Mouse (Mus musculus) heart, embryonic 16.5 days (tissue): Measurements from ENCODE around the gene Hmga2. TPM values are rescaled to one million over a fixed set of nuclear protein-coding genes. Genes with fewer than 3 reads are reported as not detected.

ENCODE experiments used
- ATAC-seq: fragments of 200-750 bp; cut with Nextera tagmentation; replicated peaks from 2 replicates; pipeline ENCODE4 v1.8.0; 2017; ENCODE audit warnings: moderate number of reproducible peaks; ENCODE audit not compliant: insufficient read depth, low FRiP score; ENCODE audit errors: extremely low read depth
- H3K27ac ChIP-seq: fragments of 300-500 bp; sonication (generic); 2 replicates; pipeline ENCODE4 v1.5.1; 2014; ENCODE audit warnings: mild to moderate bottlenecking, low read length, control low read depth, moderate library complexity
- H3K27me3 ChIP-seq: fragments of 300-500 bp; sonication (generic); 2 replicates; pipeline ENCODE4 v1.6.1; 2014; ENCODE audit warnings: low read length, mixed read lengths; ENCODE audit not compliant: control insufficient read depth, insufficient read depth
- H3K36me3 ChIP-seq: fragments of 300-500 bp; sonication (generic); 2 replicates; pipeline ENCODE4 v1.6.1; 2014; ENCODE audit not compliant: control insufficient read depth, insufficient read depth
- H3K4me1 ChIP-seq: fragments of 300-500 bp; sonication (generic); 2 replicates; pipeline ENCODE4 v1.6.1; 2014; ENCODE audit warnings: low read length, mixed read lengths; ENCODE audit not compliant: control insufficient read depth, insufficient read depth
- H3K4me2 ChIP-seq: fragments of 300-500 bp; sonication (generic); 2 replicates; pipeline ENCODE4 v1.6.1; 2014; ENCODE audit warnings: low read depth, mild to moderate bottlenecking, control low read depth, low read length
- H3K4me3 ChIP-seq: fragments of 300-500 bp; sonication (generic); 2 replicates; pipeline ENCODE4 v1.5.1; 2014; ENCODE audit warnings: mild to moderate bottlenecking, control low read depth, low read length
- H3K9ac ChIP-seq: fragments of 300-500 bp; sonication (generic); 2 replicates; pipeline ENCODE4 v1.6.1; 2014; ENCODE audit warnings: low read length, control low read depth
- H3K9me3 ChIP-seq: fragments of 300-500 bp; sonication (generic); replicated peaks from 2 replicates; pipeline ENCODE4 v1.6.1; 2016; ENCODE audit warnings: low read length; ENCODE audit not compliant: control insufficient read depth
- WGBS: fragments of 180-500 bp; shearing (Covaris S2); extraction: QIAGEN DNeasy Blood & Tissue Kit; methylation state at CpG from one replicate; pipeline ENCODE4 v1.1.7; 2014; 5-methylcytosine and 5-hydroxymethylcytosine counted together
- polyA plus RNA-seq: library from polyadenylated mRNA; unstranded; fragments of >200 nt; fragmentation: Nextera tagmentation; extraction: Ambion mirVana; gene quantifications from 2 replicates; pipeline ENCODE4 v1.2.1, GENCODE M21; 2015

Hmga2 gene
- polyA plus RNA-seq, 1 experiment from 2014 or later, result 1.8 TPM

- Histone ChIP-seq H3K9me3 (no peaks in the 10 kb centered on the region), H3K27me3 (no peaks in the 10 kb centered on the region), H3K4me2 (no peak overlapping the region), H3K4me3 (no peak overlapping the region), H3K27ac (no peak overlapping the region; the same call in 1 of the 2 replicates), H3K4me1 (peaks cover 24% of the 10 kb centered on the region), H3K9ac (no peak overlapping the region), H3K36me3 (no peaks in the 10 kb centered on the region)
- ATAC-seq, result no peak
- WGBS, result 26% methylated on average over 9 of the region's 9 CpGs
Observed at GRCm38 (mm10) chr10:120432731-120433462, 43.4 kb downstream of the Hmga2 start.

GRCm38 (mm10) chr10:120432081-120432480, 44.2 kb downstream of the Hmga2 start:
- Histone ChIP-seq H3K27ac (no peak overlapping the region), H3K36me3 (no peaks in the 10 kb centered on the region), H3K9me3 (no peaks in the 10 kb centered on the region), H3K27me3 (no peaks in the 10 kb centered on the region), H3K4me1 (peaks cover 24% of the 10 kb centered on the region), H3K9ac (no peak overlapping the region), H3K4me3 (no peak overlapping the region), H3K4me2 (no peak overlapping the region)
- ATAC-seq, result no peak
- 85% methylated on average over 9 of the region's 9 CpGs for WGBS

GRCm38 (mm10) chr10:120431435-120431834, 44.8 kb downstream of the Hmga2 start:
- no peak overlapping the region for H3K4me2 ChIP-seq
- WGBS, result 52% methylated on average over 2 of the region's 2 CpGs
- H3K4me1 ChIP-seq, result peaks cover 24% of the 10 kb centered on the region
- no peak for ATAC-seq
- H3K9me3 ChIP-seq, result no peaks in the 10 kb centered on the region
- no peaks in the 10 kb centered on the region for H3K36me3 ChIP-seq
- no peak overlapping the region for H3K4me3 ChIP-seq
- H3K27ac ChIP-seq, result no peak overlapping the region
- no peak overlapping the region for H3K9ac ChIP-seq
- H3K27me3 ChIP-seq, result no peaks in the 10 kb centered on the region

- no peak overlapping the region for H3K9ac ChIP-seq
- no peak overlapping the region for H3K27ac ChIP-seq
- H3K4me2 ChIP-seq, result no peak overlapping the region
- H3K4me3 ChIP-seq, result no peak overlapping the region
- H3K27me3 ChIP-seq, result no peaks in the 10 kb centered on the region
- no peaks in the 10 kb centered on the region for H3K9me3 ChIP-seq
- no peaks in the 10 kb centered on the region for H3K36me3 ChIP-seq
- ATAC-seq, result no peak
- peaks cover 24% of the 10 kb centered on the region for H3K4me1 ChIP-seq
- WGBS, result 76% methylated on average over 7 of the region's 7 CpGs
Observed at GRCm38 (mm10) chr10:120430422-120430821, 45.8 kb downstream of the Hmga2 start.

GRCm38 (mm10) chr10:120429758-120430259, 46.5 kb downstream of the Hmga2 start:
- no peak for ATAC-seq
- H3K4me2 ChIP-seq, result no peak overlapping the region
- no peak overlapping the region for H3K9ac ChIP-seq
- H3K27me3 ChIP-seq, result no peaks in the 10 kb centered on the region
- 68% methylated on average over 5 of the region's 5 CpGs for WGBS
- no peak overlapping the region for H3K27ac ChIP-seq
- no peak overlapping the region for H3K4me3 ChIP-seq
- peaks cover 24% of the 10 kb centered on the region for H3K4me1 ChIP-seq
- no peaks in the 10 kb centered on the region for H3K9me3 ChIP-seq
- H3K36me3 ChIP-seq, result no peaks in the 10 kb centered on the region

- ATAC-seq, result no peak
- no peak overlapping the region for H3K9ac ChIP-seq
- H3K27me3 ChIP-seq, result no peaks in the 10 kb centered on the region
- WGBS, result 62% methylated on average over 10 of the region's 10 CpGs
- H3K4me1 ChIP-seq, result peaks cover 21% of the 10 kb centered on the region
- H3K36me3 ChIP-seq, result no peaks in the 10 kb centered on the region
- no peak overlapping the region for H3K4me3 ChIP-seq
- peak overlapping the region; percentile 39; the same call in 1 of the 2 replicates for H3K4me2 ChIP-seq
- no peaks in the 10 kb centered on the region for H3K9me3 ChIP-seq
- no peak overlapping the region for H3K27ac ChIP-seq
Observed at GRCm38 (mm10) chr10:120429199-120429551, 47.1 kb downstream of the Hmga2 start.

- no peaks in the 10 kb centered on the region for H3K9me3 ChIP-seq
- no peaks in the 10 kb centered on the region for H3K27me3 ChIP-seq
- H3K36me3 ChIP-seq, result no peaks in the 10 kb centered on the region
- peak overlapping the region; percentile 55 for H3K9ac ChIP-seq
- WGBS, result 63% methylated on average over 33 of the region's 33 CpGs
- H3K4me1 ChIP-seq, result peaks cover 27% of the 10 kb centered on the region
- peak overlapping the region; percentile 39 for H3K4me2 ChIP-seq
- H3K4me3 ChIP-seq, result peak overlapping the region; percentile 15
- no peak for ATAC-seq
- H3K27ac ChIP-seq, result peak overlapping the region; percentile 7
Observed at GRCm38 (mm10) chr10:120428430-120429198, 47.7 kb downstream of the Hmga2 start.

GRCm38 (mm10) chr10:120426086-120426610, 50.1 kb downstream of the Hmga2 start:
- Histone ChIP-seq H3K27ac (no peak overlapping the region), H3K4me2 (no peak overlapping the region), H3K4me1 (peaks cover 32% of the 10 kb centered on the region), H3K36me3 (no peaks in the 10 kb centered on the region), H3K9ac (no peak overlapping the region), H3K9me3 (no peaks in the 10 kb centered on the region), H3K4me3 (no peak overlapping the region), H3K27me3 (no peaks in the 10 kb centered on the region)
- WGBS, result 60% methylated on average over 14 of the region's 14 CpGs
- no peak for ATAC-seq

GRCm38 (mm10) chr10:120424015-120424414, 52.3 kb downstream of the Hmga2 start:
- no peak for ATAC-seq
- WGBS, result 27% methylated on average over 9 of the region's 9 CpGs
- Histone ChIP-seq H3K36me3 (no peaks in the 10 kb centered on the region), H3K27ac (no peak overlapping the region), H3K9ac (no peak overlapping the region), H3K4me3 (no peak overlapping the region), H3K27me3 (no peaks in the 10 kb centered on the region), H3K4me1 (peaks cover 41% of the 10 kb centered on the region), H3K9me3 (no peaks in the 10 kb centered on the region), H3K4me2 (no peak overlapping the region)
